Mouse (Mus musculus) small intestine, adult 2 months (tissue): ENCODE measurements around the gene Prr36.

Experiments
- CTCF ChIP-seq: fragments of 200-500 bp; IDR thresholded peaks from 2 replicates; pipeline ENCODE4 v1.5.1; 2012; ENCODE audit warnings: low read depth, mild to moderate bottlenecking, control low read depth, inconsistent platforms, low read length, moderate library complexity, mixed read lengths; ENCODE audit not compliant: insufficient replicate concordance, insufficient read length; ENCODE audit errors: extremely low read depth
- POLR2A ChIP-seq: fragments of 200-500 bp; IDR thresholded peaks from 2 replicates; pipeline ENCODE4 v1.6.1; 2012; ENCODE audit warnings: low read depth, mild to moderate bottlenecking, control low read depth, inconsistent platforms, low read length, moderate library complexity

GRCm38 (mm10) chr8:4263105-4263791 is 46.0 kb upstream of the Prr36 start:
- no peak for TF ChIP-seq CTCF
- TF ChIP-seq POLR2A = no peak
